Mouse (Mus musculus): ENCODE measurements at regions not wholly inside any gene's neighbourhood (a gene's known extent, or its start where the extent isn't known, plus 50 kb on each side); places are given as distances from the start of the nearest gene placed in this dataset.

DNA sequence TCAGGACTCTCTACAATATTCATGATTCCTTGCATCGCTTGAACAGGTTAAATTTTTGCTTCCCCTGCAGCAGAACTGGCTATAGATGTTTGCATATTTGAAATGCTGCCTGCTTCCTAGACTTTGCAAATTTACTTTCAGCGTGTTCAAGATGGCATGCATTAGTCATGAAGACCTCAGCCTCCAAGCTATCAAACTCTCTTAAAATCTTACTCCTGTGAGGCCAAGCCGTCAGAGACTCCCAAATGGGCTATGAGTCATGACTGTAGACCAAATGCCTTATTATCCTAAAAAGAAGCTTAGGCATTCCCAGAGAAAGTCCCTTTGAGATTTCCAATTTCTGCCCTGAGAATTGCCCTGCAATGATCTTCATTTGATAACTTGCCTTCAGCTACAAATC lies 874.7 kb upstream of the Pom121l12 start:
- Histone ChIP-seq H3K27me3 (ENCODE audit: control insufficient read depth, insufficient read depth, low read length) (no peaks in the 10 kb centered on the region), H3K36me3 (ENCODE audit: control insufficient read depth, insufficient read depth, low read length) (no peaks in the 10 kb centered on the region), H3K4me2 (ENCODE audit: low read length) (no peak overlapping the region), H3K9me3 (ENCODE audit: control insufficient read depth, low read length) (no peaks in the 10 kb centered on the region), H3K4me3 (replicated peaks; ENCODE audit: low read depth, low read length) (no peak overlapping the region), H3K9ac (replicated peaks; ENCODE audit: low read length) (no peak overlapping the region), H3K27ac (replicated peaks; ENCODE audit: low read depth, low read length) (no peak overlapping the region), H3K4me1 (ENCODE audit: control insufficient read depth, insufficient read depth, low read length) (no peaks in the 10 kb centered on the region)
- ATAC-seq (ENCODE audit: low FRiP score, low TSS enrichment), result no peak
- 62% methylated on average over 3 of the region's 3 CpGs for WGBS
- DNase-seq, result peak; percentile 32

DNA sequence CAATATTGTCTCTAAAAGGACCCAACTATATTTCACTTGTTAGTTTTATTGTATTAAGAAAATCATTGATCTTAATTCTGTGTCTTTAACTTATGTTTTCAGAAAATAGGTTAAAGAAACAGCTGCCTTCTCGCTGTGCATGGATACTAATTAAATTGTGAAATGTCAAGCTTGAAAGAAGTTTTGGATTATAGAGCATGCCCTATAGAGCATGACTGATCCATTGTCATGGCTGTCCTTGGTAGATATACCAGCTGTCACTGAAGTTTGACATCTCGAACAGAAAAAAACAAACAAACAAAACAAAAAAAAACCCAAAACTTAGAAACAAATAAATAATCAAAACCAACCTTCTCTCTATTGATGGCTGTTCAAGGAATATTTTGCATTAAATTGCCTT lies 828.0 kb upstream of the Pom121l12 start:
- Histone ChIP-seq H3K4me2 (ENCODE audit: low read length) (no peak overlapping the region), H3K9ac (replicated peaks; ENCODE audit: low read length) (no peak overlapping the region), H3K27ac (replicated peaks; ENCODE audit: low read depth, low read length) (no peak overlapping the region), H3K9me3 (ENCODE audit: control insufficient read depth, low read length) (no peaks in the 10 kb centered on the region), H3K4me1 (ENCODE audit: control insufficient read depth, insufficient read depth, low read length) (no peaks in the 10 kb centered on the region), H3K36me3 (ENCODE audit: control insufficient read depth, insufficient read depth, low read length) (no peaks in the 10 kb centered on the region), H3K27me3 (ENCODE audit: control insufficient read depth, insufficient read depth, low read length) (no peaks in the 10 kb centered on the region), H3K4me3 (replicated peaks; ENCODE audit: low read depth, low read length) (no peak overlapping the region)
- 15% methylated on average over 2 of the region's 2 CpGs for WGBS
- peak; percentile 76; the same call in 1 of the 2 replicates for ATAC-seq (ENCODE audit: low FRiP score, low TSS enrichment)
- peak; percentile 14 for DNase-seq
